Mouse (Mus musculus): ENCODE results near the gene Cryzl2. TPM values are rescaled to one million over a fixed set of nuclear protein-coding genes. Genes with fewer than 3 reads are reported as not detected.

Cryzl2 gene
- polyA plus RNA-seq, 1 experiment from 2014 or later: 10.3 TPM

GRCm38 (mm10) chr1:157417414-157417813, 41.0 kb upstream of the Cryzl2 start:
- no peaks in the 10 kb centered on the region for H3K36me3 ChIP-seq (ENCODE audit: control insufficient read depth, insufficient read depth)
- 56% methylated on average over 3 of the region's 3 CpGs for WGBS (ENCODE audit: insufficient replicate concordance)
- H3K27ac ChIP-seq (ENCODE audit: low read length): no peak overlapping the region
- no peak overlapping the region for H3K4me3 ChIP-seq (ENCODE audit: low read depth, low read length)
- H3K9ac ChIP-seq (ENCODE audit: low read depth, low read length): no peak overlapping the region
- H3K9me3 ChIP-seq (replicated peaks; ENCODE audit: control insufficient read depth, low read length): no peaks in the 10 kb centered on the region
- no peak for ATAC-seq (ENCODE audit: low read depth)
- H3K4me2 ChIP-seq (ENCODE audit: low read depth, low read length): no peak overlapping the region
- H3K27me3 ChIP-seq (ENCODE audit: control insufficient read depth, insufficient read depth, low read depth, low read length): no peaks in the 10 kb centered on the region
- H3K4me1 ChIP-seq (ENCODE audit: control insufficient read depth, low read depth, low read length): no peaks in the 10 kb centered on the region; the same call in 1 of the 2 replicates

GRCm38 (mm10) chr1:157417861-157418260, 40.5 kb upstream of the Cryzl2 start:
- no peak for ATAC-seq (ENCODE audit: low read depth)
- Histone ChIP-seq H3K9ac (ENCODE audit: low read depth, low read length) (no peak overlapping the region), H3K4me3 (ENCODE audit: low read depth, low read length) (no peak overlapping the region), H3K9me3 (replicated peaks; ENCODE audit: control insufficient read depth, low read length) (no peaks in the 10 kb centered on the region), H3K27me3 (ENCODE audit: control insufficient read depth, insufficient read depth, low read depth, low read length) (no peaks in the 10 kb centered on the region), H3K36me3 (ENCODE audit: control insufficient read depth, insufficient read depth) (no peaks in the 10 kb centered on the region), H3K4me1 (ENCODE audit: control insufficient read depth, low read depth, low read length) (no peaks in the 10 kb centered on the region; the same call in 1 of the 2 replicates), H3K27ac (ENCODE audit: low read length) (no peak overlapping the region), H3K4me2 (ENCODE audit: low read depth, low read length) (no peak overlapping the region)
- WGBS (ENCODE audit: insufficient replicate concordance): 46% methylated on average over 7 of the region's 7 CpGs

- H3K4me2 ChIP-seq (ENCODE audit: low read depth, low read length): no peak overlapping the region
- ATAC-seq (ENCODE audit: low read depth): no peak
- no peaks in the 10 kb centered on the region for H3K4me1 ChIP-seq (ENCODE audit: control insufficient read depth, low read depth, low read length)
- no peaks in the 10 kb centered on the region for H3K9me3 ChIP-seq (replicated peaks; ENCODE audit: control insufficient read depth, low read length)
- no peak overlapping the region for H3K27ac ChIP-seq (ENCODE audit: low read length)
- no peak overlapping the region for H3K9ac ChIP-seq (ENCODE audit: low read depth, low read length)
- H3K4me3 ChIP-seq (ENCODE audit: low read depth, low read length): no peak overlapping the region
- 26% methylated on average over 8 of the region's 8 CpGs for WGBS (ENCODE audit: insufficient replicate concordance)
- H3K36me3 ChIP-seq (ENCODE audit: control insufficient read depth, insufficient read depth): no peaks in the 10 kb centered on the region
- H3K27me3 ChIP-seq (ENCODE audit: control insufficient read depth, insufficient read depth, low read depth, low read length): no peaks in the 10 kb centered on the region
Observed at GRCm38 (mm10) chr1:157425741-157426427, 32.5 kb upstream of the Cryzl2 start.

- no peaks in the 10 kb centered on the region for H3K36me3 ChIP-seq (ENCODE audit: control insufficient read depth, insufficient read depth)
- H3K9ac ChIP-seq (ENCODE audit: low read depth, low read length): no peak overlapping the region
- no peak overlapping the region for H3K4me2 ChIP-seq (ENCODE audit: low read depth, low read length)
- WGBS (ENCODE audit: insufficient replicate concordance): 29% methylated on average over 1 of the region's 1 CpGs
- H3K9me3 ChIP-seq (replicated peaks; ENCODE audit: control insufficient read depth, low read length): no peaks in the 10 kb centered on the region
- H3K4me1 ChIP-seq (ENCODE audit: control insufficient read depth, low read depth, low read length): no peaks in the 10 kb centered on the region
- no peak overlapping the region for H3K4me3 ChIP-seq (ENCODE audit: low read depth, low read length)
- ATAC-seq (ENCODE audit: low read depth): no peak
- H3K27ac ChIP-seq (ENCODE audit: low read length): no peak overlapping the region
- no peaks in the 10 kb centered on the region for H3K27me3 ChIP-seq (ENCODE audit: control insufficient read depth, insufficient read depth, low read depth, low read length)
Observed at GRCm38 (mm10) chr1:157426933-157427332, 31.4 kb upstream of the Cryzl2 start.

- Histone ChIP-seq H3K4me3 (ENCODE audit: low read depth, low read length) (no peak overlapping the region), H3K9me3 (replicated peaks; ENCODE audit: control insufficient read depth, low read length) (no peaks in the 10 kb centered on the region), H3K36me3 (ENCODE audit: control insufficient read depth, insufficient read depth) (no peaks in the 10 kb centered on the region), H3K27me3 (ENCODE audit: control insufficient read depth, insufficient read depth, low read depth, low read length) (no peaks in the 10 kb centered on the region), H3K4me2 (ENCODE audit: low read depth, low read length) (no peak overlapping the region), H3K27ac (ENCODE audit: low read length) (no peak overlapping the region), H3K4me1 (ENCODE audit: control insufficient read depth, low read depth, low read length) (no peaks in the 10 kb centered on the region), H3K9ac (ENCODE audit: low read depth, low read length) (no peak overlapping the region)
- no peak for ATAC-seq (ENCODE audit: low read depth)
- 73% methylated on average over 4 of the region's 4 CpGs for WGBS (ENCODE audit: insufficient replicate concordance)
Observed at GRCm38 (mm10) chr1:157427604-157428003, 30.8 kb upstream of the Cryzl2 start.

- H3K9me3 ChIP-seq (replicated peaks; ENCODE audit: control insufficient read depth, low read length): no peaks in the 10 kb centered on the region
- no peak overlapping the region for H3K4me2 ChIP-seq (ENCODE audit: low read depth, low read length)
- ATAC-seq (ENCODE audit: low read depth): no peak
- no peak overlapping the region for H3K27ac ChIP-seq (ENCODE audit: low read length)
- H3K36me3 ChIP-seq (ENCODE audit: control insufficient read depth, insufficient read depth): no peaks in the 10 kb centered on the region
- WGBS (ENCODE audit: insufficient replicate concordance): 62% methylated on average over 3 of the region's 3 CpGs
- no peaks in the 10 kb centered on the region for H3K27me3 ChIP-seq (ENCODE audit: control insufficient read depth, insufficient read depth, low read depth, low read length)
- no peak overlapping the region for H3K4me3 ChIP-seq (ENCODE audit: low read depth, low read length)
- H3K9ac ChIP-seq (ENCODE audit: low read depth, low read length): no peak overlapping the region
- no peaks in the 10 kb centered on the region for H3K4me1 ChIP-seq (ENCODE audit: control insufficient read depth, low read depth, low read length)
Observed at GRCm38 (mm10) chr1:157428366-157428765, 30.0 kb upstream of the Cryzl2 start.

GRCm38 (mm10) chr1:157433316-157433715, 25.1 kb upstream of the Cryzl2 start:
- ATAC-seq (ENCODE audit: low read depth): no peak
- no peaks in the 10 kb centered on the region for H3K4me1 ChIP-seq (ENCODE audit: control insufficient read depth, low read depth, low read length)
- H3K27ac ChIP-seq (ENCODE audit: low read length): no peak overlapping the region
- no peaks in the 10 kb centered on the region for H3K36me3 ChIP-seq (ENCODE audit: control insufficient read depth, insufficient read depth)
- no peak overlapping the region for H3K4me3 ChIP-seq (ENCODE audit: low read depth, low read length)
- H3K9me3 ChIP-seq (replicated peaks; ENCODE audit: control insufficient read depth, low read length): no peaks in the 10 kb centered on the region
- H3K27me3 ChIP-seq (ENCODE audit: control insufficient read depth, insufficient read depth, low read depth, low read length): no peaks in the 10 kb centered on the region
- whole genome bisulfite sequencing (ENCODE audit: insufficient replicate concordance): 49% methylated on average over 3 of the region's 3 CpGs
- H3K9ac ChIP-seq (ENCODE audit: low read depth, low read length): no peak overlapping the region
- H3K4me2 ChIP-seq (ENCODE audit: low read depth, low read length): no peak overlapping the region

- no peaks in the 10 kb centered on the region for H3K9me3 ChIP-seq (replicated peaks; ENCODE audit: control insufficient read depth, low read length)
- no peak overlapping the region for H3K27ac ChIP-seq (ENCODE audit: low read length)
- H3K4me3 ChIP-seq (ENCODE audit: low read depth, low read length): no peak overlapping the region
- ATAC-seq (ENCODE audit: low read depth): no peak
- H3K9ac ChIP-seq (ENCODE audit: low read depth, low read length): no peak overlapping the region
- no peaks in the 10 kb centered on the region for H3K4me1 ChIP-seq (ENCODE audit: control insufficient read depth, low read depth, low read length)
- no peaks in the 10 kb centered on the region for H3K36me3 ChIP-seq (ENCODE audit: control insufficient read depth, insufficient read depth)
- no peaks in the 10 kb centered on the region for H3K27me3 ChIP-seq (ENCODE audit: control insufficient read depth, insufficient read depth, low read depth, low read length)
- H3K4me2 ChIP-seq (ENCODE audit: low read depth, low read length): no peak overlapping the region
- 55% methylated on average over 4 of the region's 4 CpGs for WGBS (ENCODE audit: insufficient replicate concordance)
Observed at GRCm38 (mm10) chr1:157434404-157434803, 24.0 kb upstream of the Cryzl2 start.

GRCm38 (mm10) chr1:157435926-157436325, 22.5 kb upstream of the Cryzl2 start:
- ATAC-seq (ENCODE audit: low read depth): no peak
- H3K9me3 ChIP-seq (replicated peaks; ENCODE audit: control insufficient read depth, low read length): no peaks in the 10 kb centered on the region
- WGBS (ENCODE audit: insufficient replicate concordance): 38% methylated on average over 6 of the region's 6 CpGs

More at GRCm38 (mm10) chr1:157435926-157436325, 22.5 kb upstream of the Cryzl2 start:
- H3K36me3 ChIP-seq (ENCODE audit: control insufficient read depth, insufficient read depth): no peaks in the 10 kb centered on the region
- no peak overlapping the region for H3K4me2 ChIP-seq (ENCODE audit: low read depth, low read length)
- H3K4me3 ChIP-seq (ENCODE audit: low read depth, low read length): no peak overlapping the region
- no peaks in the 10 kb centered on the region for H3K4me1 ChIP-seq (ENCODE audit: control insufficient read depth, low read depth, low read length)
- no peaks in the 10 kb centered on the region for H3K27me3 ChIP-seq (ENCODE audit: control insufficient read depth, insufficient read depth, low read depth, low read length)
- H3K9ac ChIP-seq (ENCODE audit: low read depth, low read length): no peak overlapping the region
- no peak overlapping the region for H3K27ac ChIP-seq (ENCODE audit: low read length)
